Mouse (Mus musculus) natural killer cell, adult 2 months (primary cell): Measurements from ENCODE around the gene Dnhd1.
"Not testable (repeated sequence)": the region's sequence is repeated elsewhere in the genome, so short reads cannot be mapped to it uniquely, and the experiment has no call there.

ENCODE experiments used
- DNase-seq, 2 experiments: peaks; one replicate each; pipeline ENCODE4 v3.0.0; 2022; ENCODE audit warnings: low spot score in 2 of 2

The Dnhd1 gene

GRCm38 (mm10) chr7:105740089-105740795 is 89.6 kb downstream of the Dnhd1 start:
- no peak for DNase-seq

DNA sequence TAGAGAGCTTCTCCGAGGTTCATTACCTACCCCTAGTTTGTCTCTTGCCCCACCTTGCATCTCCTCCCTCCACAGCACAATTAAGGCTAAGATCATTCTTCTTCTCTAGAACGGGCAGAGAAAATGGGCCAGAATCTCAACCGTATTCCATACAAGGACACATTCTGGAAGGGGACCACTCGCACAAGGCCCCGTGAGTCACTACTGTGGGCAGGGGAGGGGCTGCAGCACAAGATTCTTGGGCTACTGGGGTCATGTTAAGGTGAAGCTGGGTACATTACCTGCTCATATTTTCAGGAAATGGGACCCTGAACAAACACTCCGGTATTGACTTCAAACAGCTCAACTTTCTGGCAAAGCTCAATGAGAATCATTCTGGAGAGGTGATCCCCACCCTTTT is 90.2 kb downstream of the Dnhd1 start:
- no peak for DNase-seq

DNA sequence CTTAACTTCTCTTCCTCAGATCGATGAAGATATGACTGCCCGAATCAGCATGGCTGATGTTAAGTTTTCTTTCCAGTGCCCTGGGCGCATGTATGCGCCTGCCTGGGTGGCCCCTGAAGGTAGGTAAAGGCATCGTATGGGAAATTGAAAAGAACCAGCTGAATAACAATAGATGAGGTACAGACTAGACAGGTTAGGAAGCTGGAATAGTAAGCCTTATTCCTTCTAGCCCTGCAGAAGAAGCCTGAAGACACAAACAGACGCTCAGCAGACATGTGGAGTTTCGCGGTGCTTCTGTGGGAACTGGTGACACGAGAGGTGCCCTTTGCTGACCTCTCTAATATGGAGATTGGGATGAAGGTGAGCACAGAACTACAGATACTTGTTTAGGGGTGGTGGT is 91.4 kb downstream of the Dnhd1 start:
- no peak for DNase-seq

DNA sequence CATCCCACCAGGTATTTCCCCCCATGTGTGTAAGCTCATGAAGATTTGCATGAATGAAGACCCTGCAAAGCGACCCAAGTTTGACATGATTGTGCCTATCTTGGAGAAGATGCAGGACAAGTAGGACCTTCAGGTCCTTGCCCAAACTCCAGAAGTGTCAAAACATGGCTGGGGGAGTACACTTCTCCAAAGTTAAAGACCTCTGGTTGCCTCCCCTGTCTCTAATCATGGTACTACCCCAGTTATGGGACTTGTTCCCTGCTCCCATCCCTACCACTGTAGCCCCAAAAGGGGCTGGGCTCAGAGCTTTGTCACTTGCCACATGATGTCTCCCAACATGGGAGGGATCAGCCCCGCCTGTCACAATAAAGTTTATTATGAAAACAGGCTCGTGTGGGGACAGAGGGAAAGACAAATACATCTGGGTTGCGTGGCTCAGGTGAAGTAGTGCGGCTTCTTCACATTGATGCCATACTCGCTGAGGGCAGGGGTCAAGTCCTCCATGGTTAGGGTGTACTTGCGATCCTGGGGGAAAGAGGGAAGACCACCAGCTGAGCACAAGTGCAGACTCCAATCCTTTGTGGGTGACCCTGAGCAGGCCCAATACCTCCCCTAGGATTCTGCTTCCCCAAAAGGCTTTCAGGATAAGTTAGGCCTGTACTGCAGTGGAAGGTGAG is 92.0 kb downstream of the Dnhd1 start:
- not testable (repeated sequence) for DNase-seq

GRCm38 (mm10) chr7:105743246-105743925 is 92.8 kb downstream of the Dnhd1 start:
- not testable (repeated sequence) for DNase-seq

- DNase-seq = peak; percentile 90 to 91
These were observed 93.4 kb downstream of the Dnhd1 start, which contains the start of gene Taf10 for GRCm38 (mm10) chr7:105743926-105744590. Gene Taf10 (minus strand): TSS chr7:105744361.

DNA sequence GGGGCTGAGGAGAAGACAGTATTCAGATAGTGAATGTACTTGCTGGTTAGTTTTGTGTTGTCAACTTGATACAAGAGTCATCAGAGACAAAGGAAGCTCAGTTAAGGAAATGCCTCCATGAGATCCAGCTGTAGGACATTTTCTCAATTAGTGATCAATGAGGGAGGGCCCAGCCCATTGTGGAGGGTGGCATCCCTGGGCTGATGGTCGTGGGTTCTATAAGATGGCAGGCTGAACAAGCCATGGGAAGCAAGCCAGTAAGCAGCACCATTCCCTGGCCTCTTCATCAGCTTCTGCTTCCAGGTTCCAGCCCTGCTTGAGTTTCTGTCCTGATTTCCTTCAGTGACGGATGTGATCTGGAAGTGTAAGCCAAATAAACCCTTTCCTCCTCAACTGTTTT is 97.1 kb downstream of the Dnhd1 start:
- DNase-seq = no peak

GRCm38 (mm10) chr7:105751491-105752433 is 101.1 kb downstream of the Dnhd1 start, which contains the start of gene Tpp1:
Gene Tpp1 (minus strand): TSS chr7:105752235.
- peak; percentile 95 for DNase-seq

DNA sequence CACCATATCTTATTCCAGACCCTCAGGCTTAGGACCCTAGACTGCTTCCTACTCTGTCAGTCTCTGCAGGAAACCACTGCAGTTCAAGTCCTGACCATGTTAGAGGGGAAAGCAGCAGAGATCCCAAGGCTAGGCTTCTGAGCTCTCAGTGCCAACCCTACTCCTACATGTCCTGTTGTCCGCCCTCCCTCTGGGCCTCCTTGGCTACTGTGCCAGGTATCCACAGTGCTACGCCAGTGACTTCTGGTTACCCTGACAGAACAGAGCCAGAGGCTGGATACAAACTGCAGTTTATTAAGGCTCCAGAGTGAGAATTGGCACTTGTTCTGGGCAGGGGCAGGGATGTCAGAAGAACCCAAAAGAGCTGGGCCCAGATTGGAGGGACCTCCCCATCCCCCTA is 102.1 kb downstream of the Dnhd1 start:
- no peak for DNase-seq

- DNase-seq = no peak
These were observed 102.7 kb downstream of the Dnhd1 start for GRCm38 (mm10) chr7:105753281-105753680.

GRCm38 (mm10) chr7:105761813-105762484 is 111.3 kb downstream of the Dnhd1 start:
- DNase-seq = no peak

DNA sequence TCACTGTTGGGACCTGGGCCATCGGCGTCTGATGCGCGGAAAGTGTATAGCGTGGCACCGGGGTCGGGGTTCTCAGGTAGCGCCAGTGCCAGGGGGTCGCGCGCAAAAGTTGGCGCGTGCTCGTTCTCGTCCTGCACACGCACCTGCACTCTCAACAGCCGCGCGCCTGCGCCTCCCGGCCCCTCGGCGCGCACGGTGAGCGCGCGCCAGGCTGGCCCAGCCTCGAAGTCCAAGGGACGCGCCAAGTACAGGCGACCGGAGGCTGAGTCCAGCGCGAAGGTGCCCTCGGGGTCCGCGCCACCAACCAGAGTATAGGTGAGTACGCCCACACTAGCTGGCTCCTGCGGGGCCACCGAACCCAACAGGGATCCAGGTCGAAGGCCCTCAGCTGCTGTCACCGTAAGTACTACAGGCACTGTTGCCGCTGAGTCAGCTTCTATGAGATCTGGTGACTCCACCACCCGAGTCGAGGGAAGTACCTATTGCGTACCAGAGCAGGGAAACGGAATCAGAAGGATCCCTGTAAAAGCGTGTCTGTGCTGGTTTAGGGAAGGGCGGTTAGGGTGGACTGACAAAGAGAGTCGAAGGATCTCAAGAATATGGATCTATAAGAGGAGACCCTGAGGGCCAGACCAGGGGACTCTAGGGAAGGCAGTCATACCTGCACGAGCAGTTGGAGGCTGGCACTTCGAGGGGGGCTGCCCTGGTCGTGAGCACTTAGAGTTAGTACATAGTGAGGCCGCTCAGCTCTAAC is 112.1 kb downstream of the Dnhd1 start:
- DNase-seq = no peak

GRCm38 (mm10) chr7:105764331-105764730 is 113.7 kb downstream of the Dnhd1 start:
- DNase-seq = no peak

DNA sequence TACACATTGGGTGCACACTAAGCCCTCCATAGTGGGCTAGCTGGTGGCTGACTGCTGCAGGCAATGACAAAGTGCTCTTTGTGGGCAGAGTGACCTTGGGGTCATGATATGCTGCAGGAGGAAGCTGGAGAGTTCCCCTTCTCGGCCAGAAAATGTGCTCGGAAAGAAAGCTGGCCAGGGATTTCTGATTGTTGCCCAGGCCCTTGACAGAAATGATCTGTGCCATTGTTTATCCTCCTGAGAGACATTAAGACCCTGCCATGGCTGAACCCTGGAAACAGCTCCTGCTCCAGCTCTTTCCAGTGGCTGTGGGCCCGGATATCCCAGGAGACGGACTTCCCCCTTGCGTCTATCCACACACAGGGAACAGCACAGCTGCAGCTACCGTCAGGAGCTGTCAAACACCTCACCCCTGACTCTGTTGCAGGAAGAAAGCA is 117.1 kb downstream of the Dnhd1 start:
- no peak for DNase-seq

- DNase-seq = no peak
These were observed 119.3 kb downstream of the Dnhd1 start for GRCm38 (mm10) chr7:105769959-105770358.
